Mouse (Mus musculus): ENCODE results near the gene Cd37. TPM values are rescaled to one million over a fixed set of nuclear protein-coding genes. Genes with fewer than 3 reads are reported as not detected.

The Cd37 gene
- polyA plus RNA-seq, 1 experiment, result 84.1 TPM

DNA sequence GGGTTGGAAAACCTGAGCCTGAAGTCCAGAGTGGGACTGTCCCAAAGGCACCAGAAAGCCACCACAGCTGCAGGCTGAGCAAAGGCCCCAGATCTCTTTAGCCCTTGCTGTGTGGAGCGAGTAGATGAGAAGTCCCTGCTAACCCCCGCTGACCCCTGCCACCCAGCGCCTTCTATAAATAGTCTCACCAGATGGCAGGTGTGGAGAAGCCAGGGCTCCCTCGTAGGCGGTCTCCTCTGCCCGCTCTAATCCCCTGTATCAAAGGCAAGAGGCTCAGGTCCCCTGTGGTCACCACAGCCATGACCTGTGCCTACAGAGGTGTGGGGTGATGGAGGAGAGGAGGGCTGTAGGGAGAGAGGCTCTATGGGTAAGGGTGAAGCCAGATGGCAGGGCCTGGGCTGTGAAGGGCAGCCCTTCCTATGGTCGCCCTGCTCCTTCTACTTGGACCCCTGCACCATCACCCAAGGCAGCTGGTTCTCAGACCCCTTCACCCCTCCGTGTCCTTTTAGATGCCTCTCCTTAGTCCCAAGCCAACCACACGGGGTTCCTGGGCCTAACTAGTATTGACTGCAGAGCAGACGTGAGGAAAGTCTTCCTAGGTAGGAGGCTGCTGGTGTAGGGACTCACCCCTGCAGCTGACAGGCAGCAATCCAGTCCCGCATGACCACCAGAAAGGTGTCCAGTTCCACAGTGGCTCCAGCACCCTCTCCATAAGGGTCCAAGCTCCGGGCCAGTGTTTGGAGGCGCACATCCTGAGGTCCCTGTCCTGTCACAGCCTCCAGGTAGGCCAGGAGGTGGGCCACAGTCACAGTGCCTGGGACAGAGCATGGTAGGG, 43.4 kb downstream of the Cd37 start:
- H3K4me3 ChIP-seq (replicated peaks; ENCODE audit: extremely low read depth, low read depth, low read length), result no peak overlapping the region
- 60% methylated on average over 13 of the region's 13 CpGs for WGBS
- no peak for TF ChIP-seq CTCF (IDR thresholded peaks at IDR 0.05; ENCODE audit: insufficient read depth, low read length)

DNA sequence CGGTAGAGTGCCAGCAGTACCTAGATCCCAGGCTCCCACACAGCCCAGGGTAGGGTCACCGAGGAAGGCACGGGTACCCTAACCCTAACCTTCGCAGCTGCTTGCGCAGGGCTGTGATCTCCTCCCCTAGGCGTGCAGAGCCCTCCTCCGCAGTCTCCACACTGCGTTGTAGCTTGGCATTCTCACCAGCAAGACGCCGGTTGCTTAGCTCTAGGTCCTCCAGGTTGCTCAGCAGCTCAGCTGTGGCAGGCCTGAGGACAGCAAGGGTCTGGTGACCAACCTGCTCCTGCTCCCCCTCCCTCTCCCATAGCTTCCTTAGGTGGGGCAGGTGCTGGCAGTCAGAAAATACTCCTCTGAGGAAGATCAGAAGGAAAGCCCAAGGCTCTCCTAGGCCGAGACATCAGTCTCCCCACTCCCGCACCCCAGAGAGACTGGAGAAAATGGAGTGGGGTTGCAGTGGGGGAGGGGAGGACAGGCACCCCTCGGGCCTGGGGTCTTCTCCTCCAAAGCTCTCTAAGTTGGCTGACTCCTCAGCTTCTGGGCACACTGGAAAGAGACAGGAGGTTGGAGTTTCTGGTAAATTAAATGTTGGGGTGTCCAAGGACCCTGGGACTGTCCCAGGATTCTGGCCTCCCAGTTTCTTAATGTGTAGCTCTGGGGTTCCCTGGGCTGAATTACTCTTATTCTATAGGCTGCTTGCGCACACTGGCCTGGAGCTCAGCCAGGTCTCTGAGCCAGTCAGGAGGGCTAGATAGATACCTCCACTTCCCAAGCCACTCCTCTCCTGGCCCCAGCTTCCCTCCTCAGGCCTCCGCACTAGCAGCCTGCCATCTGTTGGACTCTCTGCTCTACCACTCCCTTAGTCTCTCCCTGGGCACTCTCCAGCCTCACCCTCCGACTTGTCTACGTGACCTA, 44.8 kb downstream of the Cd37 start:
- Histone ChIP-seq H3K4me1 (ENCODE audit: control insufficient read depth, insufficient read depth, low read length) (no peaks in the 10 kb centered on the region), H3K4me3 (replicated peaks; ENCODE audit: extremely low read depth, low read depth, low read length) (no peak overlapping the region)
- TF ChIP-seq POLR2A (IDR thresholded peaks at IDR 0.05; ENCODE audit: borderline replicate concordance, extremely low read depth, low read depth, low read length) (peak; percentile 34; the same call in 1 of the 2 replicates), CTCF (IDR thresholded peaks at IDR 0.05; ENCODE audit: insufficient read depth, low read length) (no peak)
- WGBS, result 74% methylated on average over 17 of the region's 17 CpGs
- DNase-seq, result no peak

More for the DNA sequence above, 43.4 kb downstream of the Cd37 start:
- no peak for DNase-seq
- no peaks in the 10 kb centered on the region for H3K4me1 ChIP-seq (ENCODE audit: control insufficient read depth, insufficient read depth, low read length)

DNA sequence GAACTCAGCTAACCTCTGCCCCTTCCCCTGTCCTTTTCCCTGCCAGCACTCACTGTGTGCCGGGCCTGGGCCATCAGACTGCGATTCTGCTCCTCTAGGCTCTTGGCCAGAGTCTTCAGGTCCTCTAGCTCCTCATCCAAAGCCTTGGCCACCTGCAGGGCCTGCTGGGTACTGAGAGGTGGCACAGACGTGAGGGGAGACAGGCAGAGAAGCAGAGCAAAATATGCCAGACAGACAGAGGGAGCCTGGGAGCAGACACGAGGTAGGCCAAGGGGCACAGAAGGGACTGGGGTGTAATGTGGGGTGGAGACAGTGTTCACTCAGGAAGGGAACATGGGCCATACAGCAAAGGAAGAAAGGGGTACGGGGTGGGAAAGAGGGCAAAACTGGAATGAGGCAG, 45.5 kb downstream of the Cd37 start:
- WGBS, result 57% methylated on average over 5 of the region's 5 CpGs

DNA sequence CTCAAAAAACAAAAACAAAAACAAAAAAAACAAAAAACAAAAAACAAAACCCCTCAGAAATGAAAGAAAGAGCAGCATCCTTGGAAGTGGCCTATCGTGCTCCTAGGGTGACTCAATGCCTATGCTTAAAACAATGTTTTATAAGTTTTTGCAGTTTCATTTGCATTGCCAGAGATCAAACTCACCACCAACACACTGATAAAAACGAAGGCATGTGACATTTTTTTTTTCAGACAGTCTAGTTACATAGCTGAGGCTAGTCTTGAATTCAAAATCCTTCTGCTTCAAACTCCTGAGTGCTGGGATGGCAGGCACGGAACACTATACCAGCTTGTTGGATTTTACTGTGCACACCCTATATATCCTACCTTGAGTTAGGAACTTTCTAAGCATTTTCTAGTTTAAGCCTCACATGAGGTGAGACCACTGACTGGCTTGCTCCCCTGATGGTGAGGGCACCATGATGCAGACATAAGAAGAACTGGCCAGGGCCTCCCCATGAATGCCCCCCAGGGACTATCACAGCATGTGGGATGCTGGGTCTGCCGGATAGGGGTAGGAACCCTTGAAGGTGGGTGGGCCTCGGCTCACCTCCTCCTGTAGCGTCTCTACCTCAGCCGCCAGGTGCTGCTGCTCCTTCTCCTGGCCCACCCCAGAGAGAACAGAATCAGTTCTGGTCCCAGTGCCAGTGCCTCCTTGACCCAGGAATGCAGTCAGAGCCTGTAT, 46.2 kb downstream of the Cd37 start:
- Histone ChIP-seq H3K4me1 (ENCODE audit: control insufficient read depth, insufficient read depth, low read length) (no peaks in the 10 kb centered on the region), H3K4me3 (replicated peaks; ENCODE audit: extremely low read depth, low read depth, low read length) (no peak overlapping the region)
- no peak for DNase-seq
- TF ChIP-seq CTCF (IDR thresholded peaks at IDR 0.05; ENCODE audit: insufficient read depth, low read length) (no peak), POLR2A (IDR thresholded peaks at IDR 0.05; ENCODE audit: borderline replicate concordance, extremely low read depth, low read depth, low read length) (no peak)
- WGBS, result 83% methylated on average over 7 of the region's 7 CpGs

More for the DNA sequence above, 45.5 kb downstream of the Cd37 start:
- no peak overlapping the region for H3K4me3 ChIP-seq (replicated peaks; ENCODE audit: extremely low read depth, low read depth, low read length)
- H3K4me1 ChIP-seq (ENCODE audit: control insufficient read depth, insufficient read depth, low read length), result no peaks in the 10 kb centered on the region
- DNase-seq, result no peak
- TF ChIP-seq CTCF (IDR thresholded peaks at IDR 0.05; ENCODE audit: insufficient read depth, low read length) (no peak), POLR2A (IDR thresholded peaks at IDR 0.05; ENCODE audit: borderline replicate concordance, extremely low read depth, low read depth, low read length) (no peak)

DNA sequence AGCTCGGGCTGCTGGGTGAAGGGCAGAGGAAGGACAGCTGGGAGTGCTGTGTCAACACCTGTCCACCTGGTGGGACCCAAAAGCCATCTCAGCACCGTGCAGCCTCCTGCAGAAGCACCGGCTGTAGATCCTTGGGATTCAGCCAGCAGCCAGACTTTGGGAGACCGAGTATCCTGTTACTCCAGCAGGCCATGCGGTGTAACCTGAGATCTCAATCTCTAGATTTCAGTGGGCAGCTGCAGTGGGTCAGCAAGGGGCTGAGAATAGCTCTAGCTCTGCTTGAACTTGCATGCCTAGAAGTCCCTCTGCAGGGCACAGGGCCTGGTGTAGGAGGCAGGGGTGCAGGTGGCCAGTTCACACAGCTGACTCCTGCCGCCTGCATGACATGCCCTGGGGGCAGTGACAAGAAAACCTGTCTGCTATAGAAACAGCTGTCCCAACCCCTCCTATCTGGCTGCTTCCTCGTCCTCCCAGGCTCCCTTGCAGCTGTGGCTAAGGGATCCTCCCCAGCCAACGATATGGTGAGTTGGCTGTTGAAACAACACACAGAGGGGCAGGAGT, 47.0 kb downstream of the Cd37 start:
- DNase-seq, result no peak
- 19% methylated on average over 8 of the region's 8 CpGs for WGBS

DNA sequence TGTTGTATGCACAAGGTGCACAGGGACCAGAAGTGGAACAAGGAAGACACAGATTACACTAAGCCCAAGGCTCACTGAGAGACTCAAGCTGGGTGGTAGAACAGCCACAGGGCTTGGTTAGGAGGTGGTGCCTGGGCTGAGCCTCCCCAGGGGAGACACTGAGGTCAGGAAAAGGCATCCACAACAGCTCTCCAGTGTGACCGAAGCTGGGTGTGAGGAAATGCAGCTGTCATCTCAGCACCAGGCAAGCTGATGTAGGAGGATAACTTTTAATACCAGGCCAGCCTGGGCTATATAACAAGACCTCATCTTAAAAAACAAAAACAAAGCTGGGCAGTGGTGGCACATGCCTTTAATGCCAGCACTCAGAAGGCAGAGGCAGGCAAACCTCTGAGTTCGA, 47.8 kb downstream of the Cd37 start:
- no peak for TF ChIP-seq POLR2A (IDR thresholded peaks at IDR 0.05; ENCODE audit: borderline replicate concordance, extremely low read depth, low read depth, low read length)
- no peak for TF ChIP-seq CTCF (IDR thresholded peaks at IDR 0.05; ENCODE audit: insufficient read depth, low read length)
- WGBS, result 43% methylated on average over 2 of the region's 2 CpGs
- no peak for DNase-seq
- H3K4me3 ChIP-seq (replicated peaks; ENCODE audit: extremely low read depth, low read depth, low read length), result no peak overlapping the region
- no peaks in the 10 kb centered on the region for H3K4me1 ChIP-seq (ENCODE audit: control insufficient read depth, insufficient read depth, low read length)

More for the DNA sequence above, 47.0 kb downstream of the Cd37 start:
- Histone ChIP-seq H3K4me3 (replicated peaks; ENCODE audit: extremely low read depth, low read depth, low read length) (no peak overlapping the region), H3K4me1 (ENCODE audit: control insufficient read depth, insufficient read depth, low read length) (no peaks in the 10 kb centered on the region)
- TF ChIP-seq CTCF (IDR thresholded peaks at IDR 0.05; ENCODE audit: insufficient read depth, low read length) (no peak), POLR2A (IDR thresholded peaks at IDR 0.05; ENCODE audit: borderline replicate concordance, extremely low read depth, low read depth, low read length) (no peak)

DNA sequence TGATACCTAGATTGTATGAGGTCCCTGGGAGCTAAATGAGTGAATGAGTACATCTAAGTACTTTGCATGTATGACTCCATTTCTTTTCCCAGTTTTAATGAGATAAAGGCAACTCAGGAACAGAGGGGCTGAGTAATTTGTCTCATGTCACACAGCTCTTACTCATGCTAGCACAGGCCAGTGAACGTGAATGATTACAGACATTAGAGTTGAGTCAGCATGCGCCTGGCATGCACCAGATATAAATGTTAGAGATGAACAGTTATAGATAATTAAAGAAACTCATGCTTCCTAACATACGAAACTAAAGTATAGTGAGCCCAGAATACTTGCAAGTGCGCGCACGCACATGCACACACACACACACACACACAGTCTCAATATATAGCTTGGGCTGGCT, 48.7 kb downstream of the Cd37 start:
- H3K4me3 ChIP-seq (replicated peaks; ENCODE audit: extremely low read depth, low read depth, low read length), result no peak overlapping the region
- 87% methylated on average over 6 of the region's 6 CpGs for WGBS

DNA sequence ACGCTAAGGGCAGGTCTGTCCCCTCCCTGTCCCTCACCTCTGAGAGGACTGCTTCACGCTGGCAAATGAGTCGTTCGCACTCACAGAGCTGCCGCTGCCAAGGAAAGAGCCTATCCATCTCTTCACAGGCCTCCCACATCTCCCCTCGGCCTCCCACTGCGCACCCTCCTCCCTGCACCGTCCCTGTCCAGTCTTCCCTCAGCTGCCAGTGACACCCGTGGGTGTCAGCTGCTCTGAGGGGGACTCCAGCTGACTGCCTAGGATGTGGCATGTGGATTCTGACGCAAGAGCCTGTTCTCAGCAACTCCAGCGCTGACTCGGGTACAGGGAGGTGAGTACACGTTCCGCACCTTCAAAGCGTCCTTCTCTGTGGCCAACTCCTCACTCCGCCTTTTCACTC, 49.3 kb downstream of the Cd37 start:
- 48% methylated on average over 16 of the region's 16 CpGs for WGBS
- no peak overlapping the region for H3K4me3 ChIP-seq (replicated peaks; ENCODE audit: extremely low read depth, low read depth, low read length)
- TF ChIP-seq POLR2A (IDR thresholded peaks at IDR 0.05; ENCODE audit: borderline replicate concordance, extremely low read depth, low read depth, low read length), result no peak
- DNase-seq, result no peak
- no peaks in the 10 kb centered on the region for H3K4me1 ChIP-seq (ENCODE audit: control insufficient read depth, insufficient read depth, low read length)

More for the DNA sequence above, 48.7 kb downstream of the Cd37 start:
- no peak for TF ChIP-seq CTCF (IDR thresholded peaks at IDR 0.05; ENCODE audit: insufficient read depth, low read length)
- TF ChIP-seq POLR2A (IDR thresholded peaks at IDR 0.05; ENCODE audit: borderline replicate concordance, extremely low read depth, low read depth, low read length), result no peak
- DNase-seq, result no peak
- no peaks in the 10 kb centered on the region for H3K4me1 ChIP-seq (ENCODE audit: control insufficient read depth, insufficient read depth, low read length)

DNA sequence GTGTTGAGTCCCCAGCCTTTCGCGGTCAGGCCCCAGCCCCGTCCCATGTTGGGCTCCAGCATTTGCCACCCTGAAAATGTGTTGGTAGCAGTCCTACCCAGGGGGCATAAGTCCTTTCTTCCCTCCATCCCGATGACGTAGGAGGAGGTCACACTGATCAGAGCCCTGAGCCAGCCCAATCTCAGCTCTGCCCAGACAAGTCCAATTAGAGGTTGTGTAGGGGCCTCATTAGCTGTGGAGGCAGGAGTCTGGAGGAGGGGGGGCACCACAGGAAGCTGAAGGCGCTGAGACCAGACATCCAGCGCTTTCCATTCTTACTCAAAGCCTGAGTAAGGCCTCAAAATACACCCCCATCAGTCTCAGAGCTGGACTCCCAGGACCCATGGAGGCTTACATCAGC, 53.0 kb downstream of the Cd37 start:
- TF ChIP-seq POLR2A (IDR thresholded peaks at IDR 0.05; ENCODE audit: borderline replicate concordance, extremely low read depth, low read depth, low read length) (no peak), CTCF (IDR thresholded peaks at IDR 0.05; ENCODE audit: insufficient read depth, low read length) (no peak)
- Histone ChIP-seq H3K4me3 (replicated peaks; ENCODE audit: extremely low read depth, low read depth, low read length) (no peak overlapping the region), H3K4me1 (ENCODE audit: control insufficient read depth, insufficient read depth, low read length) (no peaks in the 10 kb centered on the region; the same call in 1 of the 2 replicates)
- 74% methylated on average over 7 of the region's 7 CpGs for WGBS
- DNase-seq, result no peak
